Mouse (Mus musculus) adrenal gland, postnatal 10 days (tissue): Measurements from ENCODE around the gene Pip4p1. TPM values are rescaled to one million over a fixed set of nuclear protein-coding genes. Genes with fewer than 3 reads are reported as not detected.
"Not testable (repeated sequence)": the region's sequence is repeated elsewhere in the genome, so short reads cannot be mapped to it uniquely, and the experiment has no call there.

Experiments used
- DNase-seq: peaks from one replicate; pipeline ENCODE4 v3.0.0; 2021; ENCODE audit warnings: mixed read lengths
- long read RNA-seq, 2 experiments: library from polyadenylated mRNA; stranded (forward); transcript quantifications; one replicate each; pipeline ENCODE4 v2.0.0; 2021
- total RNA-seq, 2 experiments: library from RNA; stranded (reverse); gene quantifications; 2 replicates each; pipeline ENCODE4 v1.2.3; 2021

Pip4p1 gene
- 10 to 100 TPM; 41.0 to 46.3 TPM for total RNA-seq
- long read RNA-seq, experiment 1, transcript Pip4p1-205 (7 exons, 2,755 nt): major isoform, 31 of 69 reads
- long read RNA-seq, experiment 1, transcript Pip4p1-201 (7 exons, 1,594 nt): minor isoform, 23 of 69 reads
- long read RNA-seq, experiment 1, partial matches to known transcripts: 4 of 69 reads
- long read RNA-seq, experiment 1, other reads (novel, unspliced or antisense): 9 of 69 reads
- long read RNA-seq, experiment 2, transcript Pip4p1-205 (7 exons, 2,755 nt): major isoform, 11 of 16 reads
- long read RNA-seq, experiment 2, partial matches to known transcripts: 0 of 16 reads
- long read RNA-seq, experiment 2, other reads (novel, unspliced or antisense): 3 of 16 reads

DNA sequence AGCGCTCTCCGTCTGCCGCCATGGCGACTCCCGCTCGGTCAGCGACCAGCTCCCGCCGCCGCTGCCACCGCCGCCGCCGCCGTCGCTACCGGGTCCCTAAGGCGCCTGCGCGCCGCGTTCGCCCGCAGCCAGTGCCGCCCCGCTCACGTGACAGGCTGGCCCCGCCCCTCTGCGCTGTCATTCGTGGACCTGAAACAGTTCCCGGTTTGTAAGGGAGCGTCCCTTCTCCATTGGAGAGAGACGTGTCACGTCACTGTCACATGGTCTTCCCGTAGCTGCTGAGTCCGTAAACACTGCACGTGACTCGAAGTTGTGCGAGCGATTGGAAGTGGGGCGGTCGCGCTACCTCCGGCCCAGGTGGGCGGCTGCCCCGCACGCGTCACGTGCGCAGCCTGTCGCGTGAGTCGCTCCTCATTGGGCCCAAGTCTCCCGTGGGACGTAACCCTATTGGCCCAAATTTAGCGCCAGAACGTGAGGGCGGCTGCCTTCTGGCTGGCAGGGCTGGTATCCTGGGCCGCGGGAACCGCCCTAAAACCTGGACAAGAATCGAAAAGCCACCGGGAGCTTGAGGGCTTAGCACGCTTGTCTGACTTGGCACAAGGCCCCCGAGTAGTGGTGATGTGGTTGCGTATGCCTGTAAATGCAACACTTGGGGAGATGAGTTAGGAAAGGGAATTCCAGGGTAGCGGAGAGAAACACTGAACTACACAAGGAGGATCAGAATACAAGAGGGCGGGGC lies at the start of gene Pip4p1, which contains the start of gene Pnp:
Gene Pip4p1 (minus strand): TSS at position 103 of the 739 bp plus-strand sequence.
Gene Pnp (plus strand): TSS at position 329 of the 739 bp plus-strand sequence.
- DNase-seq: peak; percentile 99

DNA sequence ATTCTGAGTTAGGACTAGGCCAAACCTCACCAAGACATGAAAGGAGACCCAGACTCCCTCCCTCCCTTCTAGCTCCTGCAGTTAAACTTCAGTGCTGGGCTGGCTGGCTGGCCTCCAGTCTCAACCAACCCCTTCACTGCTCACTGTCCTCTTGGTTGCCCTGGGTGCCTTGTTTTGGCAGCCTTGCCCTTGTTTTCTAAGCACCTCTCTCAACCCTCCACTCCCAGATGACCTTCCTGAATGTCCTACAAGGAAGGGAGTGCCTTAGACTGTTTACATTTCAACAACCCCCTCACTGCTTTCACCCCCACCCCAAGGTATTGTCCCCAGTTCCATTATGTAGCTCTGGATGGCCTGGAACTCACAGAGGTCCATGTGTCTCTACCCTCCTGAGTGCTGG lies 49.0 kb upstream of the Pip4p1 start:
- DNase-seq: no peak

DNA sequence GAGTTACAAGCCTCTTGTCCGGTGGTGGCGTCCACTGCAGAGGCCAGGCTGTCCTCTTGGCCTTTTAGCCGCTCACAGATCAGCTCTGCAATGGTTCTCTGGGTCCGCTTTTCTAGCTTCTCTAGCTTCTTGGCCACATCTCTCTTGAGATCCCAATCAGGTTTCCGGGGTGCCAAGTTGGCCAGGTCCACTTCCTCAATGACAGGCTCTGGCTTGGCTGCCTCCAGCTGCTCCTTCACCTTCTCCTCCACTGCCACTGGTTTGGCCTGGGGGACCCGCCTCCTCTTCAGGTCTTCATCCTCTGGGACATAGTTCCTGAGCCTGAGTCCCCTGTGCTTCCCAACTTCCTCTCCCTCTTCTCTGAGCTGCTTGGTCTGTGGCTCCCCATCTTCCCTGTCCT lies 47.8 kb upstream of the Pip4p1 start:
- not testable (repeated sequence) for DNase-seq

DNA sequence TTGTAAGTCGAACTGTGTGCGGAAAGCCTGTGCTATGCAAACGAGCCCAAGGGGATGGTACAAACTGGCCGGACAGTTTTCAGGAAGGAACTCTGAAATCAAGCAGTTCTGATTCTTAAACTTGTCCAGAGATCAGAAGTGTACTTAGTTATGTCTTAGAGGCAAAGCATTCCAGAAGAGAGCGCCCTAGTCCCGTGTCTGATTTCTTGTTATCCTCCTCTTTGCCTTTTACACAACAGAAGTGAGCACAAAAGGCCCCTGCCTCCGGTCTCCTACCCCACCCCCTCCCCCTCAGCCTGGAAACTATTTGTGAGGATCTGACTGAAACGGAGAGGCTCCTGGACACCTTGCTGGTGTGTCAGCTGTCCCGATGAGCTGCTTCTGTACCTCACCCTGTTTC lies 46.0 kb upstream of the Pip4p1 start:
- peak; percentile 21 for DNase-seq

DNA sequence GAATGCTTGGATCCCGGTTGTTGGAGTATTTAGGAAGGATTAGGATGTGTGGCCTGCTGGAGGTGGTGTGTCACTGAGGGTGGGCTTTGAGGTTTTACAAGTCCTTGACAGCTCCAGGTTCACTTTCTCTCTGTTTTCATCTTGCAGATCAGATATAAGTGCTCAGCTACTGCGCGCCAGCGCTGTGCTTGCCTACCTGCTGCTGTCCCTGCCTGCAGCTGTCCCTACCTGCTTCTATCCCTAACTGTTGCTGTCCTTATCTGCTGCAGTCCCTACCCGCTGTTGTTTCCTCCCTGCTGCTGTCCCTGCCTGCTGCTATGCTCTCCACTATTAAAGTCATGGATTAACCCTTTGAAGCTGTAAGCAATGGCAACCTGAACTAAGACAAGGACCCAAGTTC lies 44.3 kb upstream of the Pip4p1 start:
- no peak for DNase-seq

DNA sequence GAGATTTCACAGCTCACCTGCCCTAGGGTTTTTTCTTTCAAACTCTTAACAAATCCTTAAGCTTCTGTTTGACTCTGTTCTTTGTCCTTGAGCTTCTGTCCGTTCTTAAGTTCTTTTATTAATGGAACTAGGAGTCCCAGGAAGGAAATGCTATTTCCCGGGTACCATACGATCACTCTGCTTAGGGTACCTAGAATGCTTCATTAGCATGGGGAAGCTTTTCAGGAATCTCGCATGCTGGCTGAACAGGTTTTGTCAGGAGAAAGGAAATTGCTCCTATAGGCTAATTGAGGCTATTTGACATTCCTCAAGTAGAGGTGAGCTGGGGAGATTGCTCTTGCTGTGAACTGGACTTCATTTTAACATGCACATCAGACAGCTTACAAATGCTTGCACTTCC lies 43.0 kb upstream of the Pip4p1 start:
- DNase-seq: no peak

DNA sequence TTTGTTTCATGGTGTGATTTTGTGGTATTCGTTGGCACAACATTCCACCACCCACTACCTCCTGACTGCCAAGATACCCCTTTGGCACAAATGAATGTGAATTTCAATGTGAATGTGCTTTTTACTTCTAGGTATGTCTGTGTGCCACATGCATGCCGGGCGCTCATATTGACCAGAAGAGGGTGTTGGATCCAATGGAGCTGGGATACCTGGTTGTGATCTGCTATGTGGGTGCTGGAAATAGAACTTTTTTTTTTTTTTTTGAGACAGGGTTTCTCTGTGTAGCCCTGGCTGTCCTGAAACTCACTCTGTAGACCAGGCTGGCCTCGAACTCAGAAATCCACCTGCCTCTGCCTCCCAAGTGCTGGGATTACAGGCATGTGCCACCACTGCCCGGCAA lies 42.4 kb upstream of the Pip4p1 start:
- DNase-seq: not testable (repeated sequence)

DNA sequence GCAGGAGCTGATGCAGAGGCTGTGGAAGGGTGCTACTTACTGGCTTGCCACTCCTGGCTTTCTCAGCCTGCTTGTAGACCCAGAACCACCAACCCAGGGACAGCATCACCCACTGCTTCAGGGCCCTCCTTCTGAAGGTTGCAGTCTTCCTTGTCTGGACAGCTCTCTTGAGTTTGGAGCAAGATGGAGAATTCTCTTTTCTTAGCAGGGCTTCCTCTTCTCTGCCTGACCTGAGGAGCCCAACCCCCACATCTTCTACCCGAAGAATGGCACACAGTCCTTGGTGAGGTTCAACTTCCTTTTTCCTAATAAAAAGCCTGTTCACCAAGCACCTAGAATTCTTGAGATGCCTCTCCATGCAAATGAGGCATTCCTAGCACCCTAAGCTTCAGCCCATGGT lies 40.2 kb upstream of the Pip4p1 start:
- no peak for DNase-seq

- no peak for DNase-seq
Observed at GRCm38 (mm10) chr14:50969558-50970544, 39.2 kb upstream of the Pip4p1 start.

DNA sequence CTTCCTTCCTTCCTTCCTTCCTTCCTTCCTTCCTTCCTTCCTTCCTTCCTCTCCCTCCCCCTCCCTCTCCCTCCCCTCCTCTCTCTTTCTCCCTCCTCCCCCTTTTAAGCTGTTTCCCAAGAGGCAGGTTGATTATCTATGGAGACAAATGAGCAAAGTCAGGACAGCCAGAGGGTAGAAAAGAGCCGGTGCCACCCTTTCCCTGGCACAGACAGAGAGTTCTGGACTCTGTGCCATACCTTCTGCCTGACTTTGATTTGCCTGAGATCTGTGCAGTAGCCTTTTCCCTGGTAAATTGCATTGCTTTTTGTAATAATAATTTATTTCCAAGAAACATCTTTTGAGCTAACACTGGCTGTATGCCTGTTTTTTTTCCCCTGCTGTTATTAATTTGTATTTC lies 38.4 kb upstream of the Pip4p1 start:
- no peak for DNase-seq

DNA sequence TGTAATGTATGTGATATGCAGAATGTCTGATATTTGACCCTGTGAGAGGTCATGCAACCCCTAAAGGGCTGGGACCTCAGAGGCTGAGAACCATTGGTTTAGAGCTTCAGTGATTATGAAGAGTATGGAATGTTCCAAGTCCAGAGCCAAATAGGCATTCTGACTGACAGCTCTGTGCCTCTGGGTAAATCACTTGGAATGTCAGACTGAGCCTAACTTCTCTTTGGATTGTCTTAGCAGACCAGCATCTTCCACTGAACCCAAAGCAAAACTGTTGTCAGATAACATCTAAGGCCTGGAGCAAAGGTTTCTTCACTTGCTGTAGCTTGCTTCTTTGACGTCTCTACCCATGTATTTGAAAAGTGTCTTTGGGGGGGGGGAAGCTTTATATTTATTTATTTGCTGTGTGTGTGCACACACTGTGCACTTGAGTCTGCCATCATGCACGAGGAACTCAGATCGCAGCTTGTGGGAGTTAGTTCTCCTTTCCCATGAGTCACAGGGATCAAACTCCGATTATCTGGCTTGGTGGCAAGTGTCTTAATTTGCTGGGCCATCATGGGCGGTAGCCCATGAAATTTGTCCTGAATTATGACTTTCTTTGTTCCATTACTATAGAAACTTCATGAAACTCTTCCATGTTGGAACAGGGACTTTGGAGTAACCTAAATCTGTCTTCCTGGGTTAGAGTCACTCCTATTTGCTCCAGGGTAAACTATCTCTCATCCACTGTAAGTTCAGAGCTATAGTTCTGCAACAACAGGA lies 37.7 kb upstream of the Pip4p1 start:
- no peak for DNase-seq

- not testable (repeated sequence) for DNase-seq
Observed at GRCm38 (mm10) chr14:50958289-50958995, 27.8 kb upstream of the Pip4p1 start.

- DNase-seq: not testable (repeated sequence)
Observed at GRCm38 (mm10) chr14:50957146-50957545, 26.5 kb upstream of the Pip4p1 start.

- DNase-seq: not testable (repeated sequence)
Observed at GRCm38 (mm10) chr14:50956724-50957123, 26.1 kb upstream of the Pip4p1 start.

GRCm38 (mm10) chr14:50955942-50956508 lies 25.4 kb upstream of the Pip4p1 start, which contains the start of gene Pnp2:
Gene Pnp2, plus strand, starts transcription at chr14:50955992.
- peak; percentile 63 for DNase-seq

DNA sequence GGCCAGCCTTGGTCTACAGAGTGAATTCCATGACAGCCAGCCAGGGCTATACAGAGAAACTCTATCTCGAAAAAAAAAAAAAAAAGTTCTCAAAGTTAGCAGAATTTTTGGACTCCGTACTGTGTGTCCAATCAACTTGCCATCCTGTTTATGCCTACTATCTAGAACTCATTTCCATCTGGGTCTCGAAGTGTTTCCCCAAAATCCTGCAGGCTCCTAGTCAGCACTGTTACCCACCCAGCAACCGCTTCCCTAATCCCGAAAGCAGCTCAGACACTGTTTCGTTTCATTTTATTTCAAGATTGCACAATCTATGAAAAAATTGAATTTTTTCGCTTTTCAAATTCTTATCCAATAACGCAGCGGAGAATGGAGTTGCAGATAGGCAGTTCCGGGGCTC lies 24.8 kb upstream of the Pip4p1 start:
- no peak for DNase-seq

GRCm38 (mm10) chr14:50945526-50945925 lies 14.9 kb upstream of the Pip4p1 start:
- DNase-seq: not testable (repeated sequence)

DNA sequence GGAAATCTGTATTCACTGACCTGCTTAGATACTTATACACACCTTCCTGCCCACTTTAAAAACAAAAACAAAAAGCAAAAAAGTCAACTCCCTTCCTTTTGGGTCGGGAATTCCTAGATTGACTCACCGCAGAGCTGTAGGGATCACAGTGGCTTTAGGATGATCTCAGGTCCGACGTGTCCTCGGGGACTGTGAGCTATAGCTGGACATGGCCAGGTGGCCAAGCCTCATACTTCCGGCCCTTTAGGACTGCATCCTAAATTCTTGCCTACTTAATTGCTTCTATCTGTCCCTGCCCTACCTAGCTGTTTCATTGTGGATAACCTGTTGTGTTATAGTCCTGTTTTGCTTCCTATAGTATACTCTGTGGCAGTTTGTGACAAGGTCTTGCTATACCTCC lies 14.4 kb upstream of the Pip4p1 start:
- peak; percentile 4 for DNase-seq

DNA sequence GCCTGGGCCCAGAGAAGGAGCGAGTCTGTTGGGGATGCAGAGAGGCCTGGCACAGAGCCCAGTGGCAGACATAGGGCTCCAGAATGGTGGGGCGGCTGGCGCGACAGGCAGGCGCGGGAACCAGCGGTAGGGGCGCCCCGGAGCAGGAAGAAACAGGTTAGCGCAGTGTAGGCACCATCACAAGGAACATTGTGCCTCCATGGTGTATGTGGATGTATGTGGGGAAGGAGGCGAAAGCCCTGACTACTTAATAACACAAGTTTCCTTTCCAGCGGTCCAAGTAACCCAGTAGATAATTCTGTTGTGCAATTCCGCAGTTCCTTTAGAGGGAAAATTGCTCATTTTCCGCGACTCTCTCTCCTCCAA lies 14.0 kb upstream of the Pip4p1 start:
- not testable (repeated sequence) for DNase-seq

- peak; percentile 97 for DNase-seq
Observed at GRCm38 (mm10) chr14:50943932-50944667, 13.4 kb upstream of the Pip4p1 start, which contains the start of gene Gm49342. Gene Gm49342, plus strand, starts transcription at chr14:50944517.
